Mouse (Mus musculus): Measurements from ENCODE around the gene Gata3.

DNA sequence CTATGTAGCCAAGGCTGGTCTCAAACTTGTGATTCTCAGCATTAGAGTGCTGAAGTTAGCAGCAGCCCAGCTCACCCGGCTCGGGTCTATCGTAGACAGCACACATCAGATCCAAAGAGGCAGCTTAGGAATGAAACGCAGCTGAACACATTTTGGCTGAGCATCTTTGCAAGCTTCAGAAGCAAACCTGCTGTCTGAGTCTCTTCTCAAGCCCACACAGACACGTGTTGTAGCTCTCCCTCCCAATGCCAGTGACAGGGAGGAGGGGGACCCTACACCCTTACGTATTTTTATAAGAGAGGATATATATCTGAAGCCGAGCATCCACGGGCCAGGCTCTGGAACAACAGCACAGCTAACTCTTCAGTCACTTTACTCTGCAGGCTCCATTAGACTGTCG, 27.8 kb upstream of the Gata3 start:
- TF ChIP-seq CTCF (IDR thresholded peaks at IDR 0.05; ENCODE audit: low read depth, low read length), result no peak
- no peak for TF ChIP-seq GATA1 (IDR thresholded peaks at IDR 0.05; ENCODE audit: borderline replicate concordance, low read length)
- no peak for TF ChIP-seq TAL1 (conservative IDR thresholded peaks at IDR 0.05; ENCODE audit: low read depth, low read length)
- no peak for TF ChIP-seq POLR2AphosphoS5 (IDR thresholded peaks at IDR 0.05; ENCODE audit: insufficient replicate concordance, low read depth, low read length)

Data from G1E (cell line).